Mouse (Mus musculus): Measurements from ENCODE around the gene Mgat5b.

Gene Mgat5b

DNA sequence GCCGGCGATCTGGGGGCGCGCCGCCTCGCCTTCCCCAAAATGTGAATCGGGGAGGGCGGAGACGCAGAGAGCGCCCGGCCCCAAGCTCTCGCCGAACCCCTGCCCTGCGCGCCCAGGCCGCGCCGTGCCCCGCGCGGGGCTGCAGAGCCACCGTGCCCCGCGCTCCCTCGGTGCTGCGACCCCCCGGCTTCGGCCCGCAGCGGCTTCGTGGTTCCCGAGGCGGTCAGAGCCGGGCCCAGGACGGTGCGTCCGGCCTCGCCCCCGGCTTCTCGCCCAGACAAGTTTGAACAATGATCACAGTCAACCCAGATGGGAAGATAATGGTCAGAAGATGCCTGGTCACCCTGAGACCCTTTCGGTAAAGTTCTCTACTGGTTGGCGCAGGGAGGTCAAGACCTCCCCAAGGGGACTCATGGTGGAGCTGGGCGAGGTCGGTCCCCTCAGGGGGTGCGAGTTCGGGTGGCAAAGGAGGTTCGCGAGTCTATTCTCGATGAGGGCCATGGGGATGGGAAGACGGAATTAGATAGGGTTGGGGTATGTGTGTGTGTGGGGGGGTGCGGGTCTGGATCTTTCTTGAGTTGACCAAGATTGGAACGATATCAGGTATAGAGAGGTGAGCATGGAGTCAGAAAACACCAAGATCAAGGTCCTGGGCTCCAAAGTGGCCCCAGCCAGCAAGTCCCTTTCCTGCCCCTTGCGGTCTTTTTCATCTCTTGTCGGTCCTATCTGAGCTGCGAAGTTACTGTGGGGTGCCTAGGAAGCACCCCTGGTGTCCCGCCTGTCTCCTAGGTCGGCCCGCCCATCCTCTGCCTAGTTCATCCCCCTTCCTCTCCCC is 740 bp downstream of the Mgat5b start:
- no peak for DNase-seq

GRCm38 (mm10) chr11:116920746-116921145 is 2.1 kb downstream of the Mgat5b start:
- peak; percentile 31 for DNase-seq

DNA sequence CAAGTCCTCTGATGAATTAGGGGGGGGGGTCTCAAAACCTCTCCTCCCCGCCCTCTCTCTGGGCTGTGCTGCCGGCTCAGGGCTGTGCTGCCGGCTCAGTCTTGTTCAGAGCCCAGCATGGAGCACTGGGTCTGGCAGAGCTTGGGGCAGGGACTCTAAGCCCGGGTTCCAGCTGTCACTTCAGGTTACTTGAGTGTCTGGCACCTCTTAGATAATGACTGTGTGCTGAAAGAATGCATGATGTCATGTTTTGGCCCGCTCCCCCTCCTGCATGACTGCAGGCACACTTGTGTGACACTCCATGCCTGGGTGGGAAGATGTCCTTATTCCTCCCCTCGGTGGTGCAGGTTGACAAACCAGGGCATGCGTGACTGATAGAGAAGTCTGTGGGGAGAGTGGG is 3.4 kb downstream of the Mgat5b start:
- no peak for DNase-seq

- DNase-seq: no peak
Observed at GRCm38 (mm10) chr11:116928031-116928430, 9.4 kb downstream of the Mgat5b start.

- DNase-seq: no peak
Observed at GRCm38 (mm10) chr11:116934862-116935261, 16.2 kb downstream of the Mgat5b start.

DNA sequence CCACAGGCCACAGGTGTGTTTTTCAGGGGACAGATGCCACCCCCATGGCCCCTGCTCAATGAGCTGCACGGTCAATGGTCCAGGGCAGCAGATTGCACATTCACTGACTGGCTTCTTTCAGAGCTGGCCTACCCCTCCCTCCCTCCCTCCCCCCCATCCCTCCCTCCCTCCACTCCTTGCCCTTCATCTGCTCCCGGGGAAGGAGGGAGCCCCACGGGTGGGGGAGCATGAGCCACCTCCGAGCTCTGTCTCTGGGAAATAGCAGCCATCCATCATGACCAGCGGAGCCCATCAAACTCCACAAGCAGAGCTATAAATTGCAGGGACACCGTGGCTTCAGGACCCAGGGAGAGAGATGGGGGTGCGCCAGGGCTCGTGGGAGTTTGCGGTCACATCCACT is 16.7 kb downstream of the Mgat5b start:
- no peak for DNase-seq

DNA sequence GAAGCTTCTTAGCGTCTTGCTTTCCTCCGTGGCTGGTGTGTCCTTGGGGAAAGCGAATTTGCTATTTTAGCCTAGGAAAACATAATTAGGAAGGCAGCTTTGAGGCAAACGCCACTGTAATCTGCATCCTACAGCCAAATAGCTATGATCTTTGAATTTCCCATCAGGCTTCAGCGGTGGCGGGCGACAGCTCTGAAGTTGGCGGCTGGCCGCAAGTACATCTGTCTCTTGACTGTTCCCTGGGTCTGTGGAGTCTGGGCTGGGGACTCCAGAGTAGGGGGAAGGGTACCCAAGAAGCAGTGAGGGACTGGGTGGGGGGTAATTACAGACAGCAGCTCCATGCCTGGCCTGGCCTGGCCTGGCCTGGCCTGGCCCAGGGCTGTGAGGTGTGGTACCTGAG is 17.3 kb downstream of the Mgat5b start:
- no peak for DNase-seq

GRCm38 (mm10) chr11:116937141-116937540 is 18.5 kb downstream of the Mgat5b start:
- DNase-seq: no peak

DNA sequence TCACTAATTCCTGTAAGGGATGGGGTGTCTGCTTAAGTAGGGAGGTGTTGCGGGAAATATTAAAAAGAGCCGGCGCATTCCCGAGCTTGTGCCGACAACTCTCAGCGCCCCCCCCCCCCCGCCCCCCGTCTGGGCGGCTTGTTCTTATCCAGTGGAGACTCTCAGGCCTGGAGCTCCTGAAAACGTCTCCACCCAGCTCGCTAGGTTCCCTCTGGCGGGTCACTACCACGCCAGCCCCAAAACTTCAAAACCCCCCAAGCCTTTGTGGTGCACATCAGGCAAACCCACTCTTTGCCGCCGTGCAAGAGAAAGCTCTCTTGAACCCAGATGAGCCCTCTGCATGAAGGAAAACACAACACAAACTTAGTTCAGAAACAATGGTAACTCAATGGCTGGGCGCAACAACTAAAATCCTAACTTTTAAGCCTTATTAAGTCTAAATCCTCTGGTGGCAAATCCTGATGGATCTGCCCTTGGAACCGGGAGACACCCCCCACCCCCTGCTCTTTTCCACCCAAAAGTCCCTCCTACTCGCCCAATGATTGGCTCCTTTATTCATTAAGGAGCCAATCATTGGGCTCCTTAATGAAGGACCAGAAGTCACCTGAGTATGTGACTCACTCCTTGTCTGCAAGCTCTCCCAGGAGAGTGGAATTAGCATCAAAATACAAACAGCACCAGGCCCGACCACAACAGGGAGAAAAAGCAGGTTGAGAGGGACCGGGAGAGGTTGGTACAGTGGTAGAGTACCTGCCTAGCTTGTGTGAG is 21.6 kb downstream of the Mgat5b start:
- no peak for DNase-seq

GRCm38 (mm10) chr11:116944346-116944745 is 25.7 kb downstream of the Mgat5b start:
- DNase-seq: no peak

DNA sequence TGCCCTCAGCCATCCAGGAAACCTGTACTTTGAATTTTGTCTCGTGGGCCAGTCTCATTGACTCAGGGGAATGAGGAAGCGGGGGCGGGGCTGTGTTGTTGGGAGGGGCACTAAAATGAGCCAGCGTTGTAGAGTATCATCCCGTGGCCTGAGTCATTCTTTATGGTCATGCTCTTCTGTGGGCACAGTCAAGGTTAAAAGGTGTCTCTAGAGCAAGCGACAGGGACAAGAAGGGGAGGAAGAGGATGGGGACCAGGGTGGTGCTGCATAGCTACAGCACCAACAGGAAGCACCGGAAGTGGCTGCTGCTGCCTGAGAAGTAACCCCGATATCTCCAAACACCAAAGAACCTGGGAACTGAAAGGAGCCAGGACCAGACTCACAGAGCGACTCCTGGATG is 31.2 kb downstream of the Mgat5b start:
- DNase-seq: peak; percentile 48

GRCm38 (mm10) chr11:116951429-116951828 is 32.8 kb downstream of the Mgat5b start:
- DNase-seq: no peak

- DNase-seq: no peak
Observed at GRCm38 (mm10) chr11:116954231-116955118, 35.8 kb downstream of the Mgat5b start.

DNA sequence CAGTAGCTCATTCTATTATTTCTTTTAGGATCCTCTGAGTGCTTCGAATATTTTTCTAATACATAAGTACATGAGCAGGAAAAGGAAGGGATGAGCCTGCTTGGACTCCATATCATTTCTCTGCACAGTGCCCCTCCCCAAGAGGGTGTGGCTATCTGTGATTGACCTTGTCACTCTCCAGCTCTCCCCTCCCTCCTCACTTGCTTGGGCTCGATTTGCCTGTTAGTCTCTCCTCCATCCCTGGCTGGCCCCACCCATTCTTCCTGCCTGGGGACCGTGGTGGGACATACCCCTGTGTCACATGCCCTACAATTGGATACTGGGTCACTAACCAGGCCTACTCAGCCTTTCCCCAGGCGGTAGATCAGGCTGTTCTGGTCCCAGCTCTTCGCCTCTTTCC is 39.9 kb downstream of the Mgat5b start:
- no peak for DNase-seq

GRCm38 (mm10) chr11:116965061-116965460 is 46.4 kb downstream of the Mgat5b start:
- DNase-seq: no peak

- no peak for DNase-seq
Observed at GRCm38 (mm10) chr11:116965961-116966360, 47.3 kb downstream of the Mgat5b start.

DNA sequence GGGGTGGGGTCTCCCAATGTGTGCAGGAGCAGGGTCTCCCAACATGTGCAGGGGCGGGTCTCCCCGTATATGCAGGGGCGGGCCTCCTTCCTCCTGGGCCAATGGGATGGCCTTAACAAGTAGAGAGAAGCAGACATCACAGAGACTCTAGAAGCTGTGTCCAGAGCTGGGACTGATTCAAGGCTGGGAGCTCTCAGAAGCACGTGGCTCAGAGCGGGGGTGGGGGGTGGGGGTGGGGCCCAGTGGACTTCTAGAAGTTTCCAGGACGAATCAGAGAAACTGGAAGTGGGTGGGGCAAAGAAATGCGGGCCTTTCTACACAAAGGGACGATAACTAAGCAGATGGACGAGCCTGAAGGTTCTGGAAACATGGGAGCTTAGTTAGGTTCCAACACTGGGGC is 49.9 kb downstream of the Mgat5b start:
- DNase-seq: no peak

DNA sequence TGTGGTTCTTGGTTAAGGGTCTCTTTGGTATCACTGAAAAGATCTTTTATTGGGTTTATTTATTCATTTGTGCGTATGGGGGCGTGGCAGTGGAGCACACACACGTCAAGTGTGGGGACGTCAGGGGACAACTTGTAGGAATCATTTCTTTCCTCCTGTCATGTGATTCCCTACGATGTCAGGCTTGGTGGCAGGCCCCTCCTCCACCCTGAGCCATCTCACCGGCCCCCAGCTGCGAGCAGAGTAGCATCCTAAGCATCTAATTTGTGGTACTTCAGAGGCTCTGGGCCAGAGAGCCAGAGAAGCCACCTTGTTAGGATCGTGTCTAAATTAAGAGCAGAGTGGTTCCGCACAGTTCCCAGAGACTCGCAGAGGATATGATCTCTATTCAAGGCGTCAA is 50.8 kb downstream of the Mgat5b start:
- DNase-seq: no peak

DNA sequence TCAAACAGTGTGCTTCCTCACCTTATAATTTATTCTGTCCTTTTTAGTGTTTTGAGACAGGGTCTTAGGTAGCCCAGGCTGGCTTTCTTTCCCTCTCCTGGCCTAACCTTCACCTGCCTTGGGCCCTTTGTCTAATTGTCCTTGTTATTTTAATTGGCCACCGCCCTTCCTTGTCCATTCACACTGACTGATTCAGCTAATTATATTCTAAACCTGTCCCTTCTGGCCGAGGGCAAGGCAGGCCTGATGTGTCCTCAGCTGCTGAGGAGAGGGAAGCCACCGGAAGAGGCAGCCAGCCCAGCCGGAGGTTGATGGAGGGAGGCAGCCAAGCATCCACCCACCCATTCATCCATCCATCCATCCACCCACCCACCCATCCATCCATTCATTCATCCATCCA is 52.2 kb downstream of the Mgat5b start:
- no peak for DNase-seq

- no peak for DNase-seq
Observed at GRCm38 (mm10) chr11:116972828-116973227, 54.2 kb downstream of the Mgat5b start.

DNA sequence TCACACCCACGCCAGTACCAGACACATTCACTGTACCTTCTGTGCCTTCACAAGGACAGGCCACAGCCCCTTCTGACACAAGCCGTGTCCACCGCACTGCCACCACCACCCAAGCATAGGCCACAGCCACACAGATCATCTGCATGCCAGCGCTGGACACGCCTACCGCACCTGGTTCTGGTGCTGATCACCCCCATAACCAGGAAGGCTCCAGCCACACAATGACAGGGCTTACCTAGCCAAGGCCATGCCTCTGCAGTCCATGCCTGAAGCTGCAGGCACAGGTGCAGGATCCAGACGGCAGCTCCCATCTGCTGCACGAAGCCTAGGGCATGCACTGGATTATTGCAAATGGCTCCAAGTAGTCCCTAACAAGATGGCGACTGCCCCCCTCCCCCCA is 54.8 kb downstream of the Mgat5b start:
- DNase-seq: no peak

- no peak for DNase-seq
Observed at GRCm38 (mm10) chr11:116974341-116974740, 55.7 kb downstream of the Mgat5b start.

GRCm38 (mm10) chr11:116980313-116980712 is 61.6 kb downstream of the Mgat5b start:
- no peak for DNase-seq

Measured in thymus, postnatal 4 days (tissue).